Mouse (Mus musculus): Measurements from ENCODE around the gene Pacs1. TPM values are rescaled to one million over a fixed set of nuclear protein-coding genes. Genes with fewer than 3 reads are reported as not detected.

Pacs1 gene
- polyA plus RNA-seq, 1 experiment from 2014 or later = 32.0 TPM

DNA sequence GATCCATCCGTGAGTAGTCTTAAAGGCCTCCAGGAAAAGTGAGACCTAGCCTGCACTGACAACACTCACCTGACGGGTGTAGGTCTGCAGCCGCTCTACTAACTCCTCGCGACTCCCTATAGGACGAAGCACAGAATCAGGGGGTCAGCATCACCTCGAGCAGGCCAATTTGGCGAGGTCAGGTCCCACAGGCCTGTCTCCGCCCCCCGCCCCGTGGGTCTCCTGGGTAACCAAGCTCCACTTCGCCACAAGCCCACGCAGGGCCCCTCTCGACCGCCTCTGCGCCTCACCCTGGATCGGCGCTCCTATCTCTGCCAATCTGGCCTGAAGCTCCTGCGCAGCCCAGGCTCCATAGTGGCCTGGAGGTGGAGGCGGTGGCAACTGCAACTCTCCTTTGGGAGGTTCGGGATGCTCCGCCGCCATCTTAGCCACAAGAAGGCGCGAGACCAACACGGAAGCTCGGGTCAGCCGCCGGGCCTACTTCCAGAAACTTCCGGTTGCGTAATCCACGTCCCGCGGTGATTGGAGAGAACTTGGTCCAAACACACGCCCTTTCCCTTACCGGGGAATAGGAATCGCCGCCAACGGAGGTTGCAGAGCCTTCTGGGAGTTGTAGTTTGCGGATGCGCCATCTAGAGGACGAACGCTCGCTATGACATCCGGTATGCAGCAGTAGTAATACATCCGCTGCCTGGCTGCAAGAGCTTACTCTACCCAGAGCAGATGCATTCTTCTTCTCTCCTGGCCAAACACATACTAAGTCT lies 22.2 kb upstream of the Pacs1 start, which contains the start of gene Sf3b2:
Sf3b2 (minus strand) TSS at position 484 of the 764 bp plus-strand sequence.
- peak within 1 kb of the TSS; percentile 86 for H3K27ac ChIP-seq
- no peaks in the 10 kb centered on the region for H3K27me3 ChIP-seq
- WGBS = under 1% methylated on average over 46 of the region's 46 CpGs
- H3K9me3 ChIP-seq = no peaks in the 10 kb centered on the region
- H3K4me3 ChIP-seq (replicated peaks) = peak within 1 kb of the TSS; percentile 94
- H3K36me3 ChIP-seq = peaks cover 28% of the 10 kb centered on the region
- peak within 1 kb of the TSS; percentile 95 for H3K4me2 ChIP-seq (replicated peaks)
- peak within 1 kb of the TSS; percentile 88 for H3K9ac ChIP-seq (replicated peaks)
- peaks cover 53% of the 10 kb centered on the region for H3K4me1 ChIP-seq (replicated peaks)
- ATAC-seq = peak; percentile 94

DNA sequence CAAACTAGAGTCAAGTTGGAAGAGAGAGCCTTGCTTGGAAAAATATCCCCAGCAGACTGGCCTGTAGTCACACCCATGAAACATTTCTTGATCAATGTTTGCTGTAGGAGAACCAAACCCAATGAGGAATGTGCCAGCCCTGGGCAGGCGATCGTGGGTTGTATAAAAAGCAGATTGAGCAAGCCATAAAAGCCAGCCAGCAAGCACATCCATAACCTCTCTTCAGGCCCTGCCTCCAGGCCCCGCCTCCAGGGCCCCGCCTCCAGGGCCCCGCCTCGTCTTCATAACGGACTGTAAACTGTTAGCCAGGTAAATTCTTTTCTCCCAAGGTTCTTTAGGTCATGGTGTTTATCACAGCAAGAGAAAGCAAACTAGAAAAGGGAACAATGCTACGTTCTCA lies 5.5 kb upstream of the Pacs1 start:
- no peak for ATAC-seq
- Histone ChIP-seq H3K4me1 (replicated peaks) (peaks cover 6% of the 10 kb centered on the region), H3K9ac (replicated peaks) (no peak overlapping the region), H3K27ac (no peak overlapping the region), H3K9me3 (no peaks in the 10 kb centered on the region), H3K36me3 (peaks cover 85% of the 10 kb centered on the region), H3K27me3 (no peaks in the 10 kb centered on the region), H3K4me3 (replicated peaks) (no peak overlapping the region), H3K4me2 (replicated peaks) (no peak overlapping the region)
- 95% methylated on average over 8 of the region's 8 CpGs for WGBS

DNA sequence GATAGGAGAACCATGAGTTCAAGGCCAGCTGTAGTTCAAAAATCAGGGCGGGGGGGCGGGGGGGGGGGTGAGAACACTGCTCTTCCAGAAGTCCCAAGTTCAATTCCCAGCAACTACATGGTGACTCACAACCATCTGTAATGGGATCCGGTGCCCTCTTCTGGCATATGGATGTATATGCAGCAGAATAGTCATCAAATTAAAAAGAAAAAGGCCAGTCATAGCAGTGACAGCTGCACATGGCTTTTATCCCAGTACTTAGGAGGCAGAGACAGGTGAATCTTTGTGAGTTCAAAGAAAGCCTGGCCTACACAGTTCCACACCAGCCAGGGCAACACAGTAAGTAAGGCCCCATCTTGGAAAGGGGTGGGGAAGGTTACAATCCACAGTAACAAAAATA lies 4.2 kb upstream of the Pacs1 start:
- WGBS = 85% methylated on average over 3 of the region's 3 CpGs
- H3K4me1 ChIP-seq (replicated peaks) = peaks cover 8% of the 10 kb centered on the region
- no peak overlapping the region for H3K27ac ChIP-seq
- H3K27me3 ChIP-seq = no peaks in the 10 kb centered on the region
- peaks cover 74% of the 10 kb centered on the region for H3K36me3 ChIP-seq
- H3K4me2 ChIP-seq (replicated peaks) = no peak overlapping the region
- no peak for ATAC-seq
- H3K4me3 ChIP-seq (replicated peaks) = no peak overlapping the region
- H3K9ac ChIP-seq (replicated peaks) = no peak overlapping the region
- H3K9me3 ChIP-seq = no peaks in the 10 kb centered on the region

DNA sequence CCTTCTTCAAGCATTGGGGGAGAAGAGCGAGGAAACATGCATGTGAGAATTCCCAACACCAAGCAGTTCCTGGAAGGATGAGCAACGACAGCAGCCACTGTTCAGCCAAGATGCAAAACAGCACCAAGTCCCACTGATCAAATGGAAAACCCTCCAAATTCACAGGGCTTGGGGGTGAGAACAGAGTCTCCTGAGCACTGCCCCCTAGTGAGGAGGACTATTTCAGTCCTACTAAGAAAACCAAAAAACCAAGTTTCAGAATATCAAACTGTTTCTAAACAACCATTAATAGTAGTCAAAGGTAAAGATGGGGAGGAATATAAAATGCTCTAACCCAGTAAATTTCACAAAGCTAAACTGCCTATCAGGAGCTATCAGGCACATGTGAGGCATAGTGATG lies 3.6 kb upstream of the Pacs1 start:
- Histone ChIP-seq H3K27me3 (no peaks in the 10 kb centered on the region), H3K4me1 (replicated peaks) (peaks cover 14% of the 10 kb centered on the region), H3K27ac (no peak overlapping the region), H3K4me3 (replicated peaks) (no peak overlapping the region), H3K9me3 (no peaks in the 10 kb centered on the region), H3K9ac (replicated peaks) (no peak overlapping the region), H3K4me2 (replicated peaks) (no peak overlapping the region), H3K36me3 (peaks cover 67% of the 10 kb centered on the region)
- no peak for ATAC-seq
- WGBS = 96% methylated on average over 2 of the region's 2 CpGs

DNA sequence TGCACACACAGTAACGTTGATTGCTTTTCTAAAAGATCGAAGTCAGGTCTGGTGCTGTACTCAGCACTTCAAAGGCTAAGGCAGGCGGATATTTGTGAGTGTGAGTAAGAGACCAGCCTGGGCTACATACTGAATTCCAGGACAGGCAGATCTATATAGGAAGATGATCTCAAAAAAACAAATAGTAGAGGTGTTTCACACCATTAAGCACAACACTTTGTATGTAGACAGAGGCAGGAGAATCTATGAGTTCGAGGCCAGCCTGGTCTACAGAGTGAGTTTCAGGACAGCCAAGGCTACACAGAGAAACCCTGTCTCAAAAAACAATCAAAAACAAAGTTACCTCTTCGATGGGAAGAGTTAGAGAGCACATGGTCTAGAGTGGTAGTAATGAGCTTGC lies 2.8 kb upstream of the Pacs1 start:
- Histone ChIP-seq H3K36me3 (peaks cover 60% of the 10 kb centered on the region), H3K4me3 (replicated peaks) (no peak overlapping the region), H3K27ac (no peak overlapping the region), H3K9me3 (no peaks in the 10 kb centered on the region), H3K9ac (replicated peaks) (no peak overlapping the region), H3K4me2 (replicated peaks) (no peak overlapping the region), H3K4me1 (replicated peaks) (peaks cover 21% of the 10 kb centered on the region), H3K27me3 (no peaks in the 10 kb centered on the region)
- no peak for ATAC-seq
- WGBS = 92% methylated on average over 5 of the region's 5 CpGs

DNA sequence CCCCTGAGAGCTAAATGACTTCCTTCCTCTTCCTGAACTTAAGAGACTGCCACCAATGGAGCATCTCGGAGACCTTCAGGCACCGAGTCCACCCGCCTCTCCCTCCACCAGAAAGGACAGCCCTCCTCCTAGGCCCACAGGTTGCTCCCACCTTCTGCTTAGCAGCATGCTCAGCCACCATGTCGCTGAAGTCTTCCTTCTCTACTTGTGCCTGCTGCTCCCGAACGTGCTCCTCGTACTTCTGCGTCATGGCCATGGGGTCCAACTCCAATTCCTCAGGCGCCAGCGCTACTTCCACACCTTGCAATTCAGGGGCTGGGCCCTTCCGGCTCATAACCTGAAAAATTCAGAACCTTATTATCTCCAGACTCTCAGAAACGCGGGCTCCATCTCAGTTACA lies 1.7 kb upstream of the Pacs1 start:
- ATAC-seq = no peak
- WGBS = 90% methylated on average over 13 of the region's 13 CpGs
- H3K27me3 ChIP-seq = no peaks in the 10 kb centered on the region
- H3K4me1 ChIP-seq (replicated peaks) = peaks cover 30% of the 10 kb centered on the region
- no peak overlapping the region for H3K4me2 ChIP-seq (replicated peaks)
- no peak overlapping the region; the same call in 1 of the 2 replicates for H3K27ac ChIP-seq
- H3K36me3 ChIP-seq = peaks cover 54% of the 10 kb centered on the region
- no peak overlapping the region for H3K4me3 ChIP-seq (replicated peaks)
- H3K9ac ChIP-seq (replicated peaks) = no peak overlapping the region
- H3K9me3 ChIP-seq = no peaks in the 10 kb centered on the region

DNA sequence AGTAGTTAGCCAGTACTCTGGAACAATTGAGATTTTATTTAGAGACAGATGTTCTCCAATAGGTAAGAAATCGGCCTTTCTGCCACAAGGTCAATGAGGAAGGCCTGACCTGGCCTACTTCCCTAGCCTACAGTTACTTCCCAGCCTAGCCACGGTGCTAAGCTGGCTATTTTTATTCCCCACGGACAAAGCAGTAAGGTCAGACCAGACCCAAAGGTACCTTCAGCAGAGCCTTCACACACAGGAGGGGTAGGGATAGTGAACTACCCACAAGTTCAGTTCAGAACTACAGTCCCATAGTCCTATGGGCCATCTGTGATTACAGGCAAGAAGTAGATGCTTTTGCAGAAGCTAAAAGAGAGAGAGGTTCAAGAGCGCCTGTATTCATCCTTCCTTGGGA lies 997 bp upstream of the Pacs1 start:
- H3K27ac ChIP-seq = peak overlapping the region; percentile 91; the same call in 1 of the 2 replicates
- peak overlapping the region; percentile 94; the same call in 1 of the 2 replicates for H3K4me2 ChIP-seq (replicated peaks)
- no peak overlapping the region for H3K9ac ChIP-seq (replicated peaks)
- no peak for ATAC-seq
- peaks cover 47% of the 10 kb centered on the region for H3K36me3 ChIP-seq
- 78% methylated on average over 4 of the region's 4 CpGs for WGBS
- H3K4me3 ChIP-seq (replicated peaks) = no peak overlapping the region
- H3K9me3 ChIP-seq = no peaks in the 10 kb centered on the region
- no peaks in the 10 kb centered on the region for H3K27me3 ChIP-seq
- H3K4me1 ChIP-seq (replicated peaks) = peaks cover 30% of the 10 kb centered on the region

DNA sequence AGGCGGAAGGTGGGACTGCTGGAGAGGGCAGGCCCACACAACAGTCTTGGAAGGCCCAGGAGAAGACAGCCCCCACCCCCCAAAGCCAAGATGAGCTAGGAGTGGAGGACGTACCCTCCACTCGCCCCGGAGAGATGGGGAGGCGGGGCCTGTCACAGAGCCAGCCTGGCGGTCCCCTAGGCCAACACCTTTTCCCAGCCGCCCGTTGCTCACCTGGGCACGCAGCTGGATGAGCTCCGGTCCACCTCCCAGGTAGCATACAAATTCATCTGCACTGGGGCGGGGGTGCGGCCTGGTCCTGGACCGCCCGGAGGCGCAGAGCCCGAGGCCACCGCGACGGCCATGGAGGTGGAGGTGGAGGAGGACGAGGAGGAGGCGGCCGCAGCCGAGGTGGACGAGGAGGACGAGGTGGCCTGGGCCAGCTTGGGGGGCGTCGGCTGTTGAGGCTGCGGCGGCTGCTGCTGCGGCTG lies 558 bp downstream of the Pacs1 start:
- Histone ChIP-seq H3K36me3 (peaks cover 32% of the 10 kb centered on the region), H3K9ac (replicated peaks) (peak overlapping the region; percentile 96), H3K27ac (peak overlapping the region; percentile 91), H3K4me1 (replicated peaks) (peaks cover 34% of the 10 kb centered on the region), H3K9me3 (no peaks in the 10 kb centered on the region), H3K4me2 (replicated peaks) (peak overlapping the region; percentile 94), H3K4me3 (replicated peaks) (peak overlapping the region; percentile 95), H3K27me3 (no peaks in the 10 kb centered on the region)
- peak; percentile 73 for ATAC-seq
- under 1% methylated on average over 29 of the region's 30 CpGs for WGBS

DNA sequence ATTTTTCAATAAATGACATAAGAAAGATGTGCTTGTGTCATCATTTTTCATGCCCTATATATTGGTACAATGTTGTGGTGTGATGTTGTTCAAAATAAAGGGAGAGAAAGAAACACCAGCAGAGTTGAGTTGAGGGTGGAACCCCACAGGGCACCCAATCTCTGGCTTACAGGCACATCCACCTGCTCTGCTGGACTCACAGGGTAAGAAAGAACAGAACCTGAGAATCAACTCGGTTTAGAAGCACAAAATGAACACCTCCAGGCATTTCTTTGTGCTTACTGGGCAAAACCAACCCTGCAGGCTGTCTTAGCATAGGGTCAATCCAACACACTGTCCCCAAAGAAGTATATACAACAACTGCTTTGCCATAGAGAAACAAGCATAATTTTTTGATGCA lies 1.5 kb downstream of the Pacs1 start:
- H3K4me2 ChIP-seq (replicated peaks) = peak overlapping the region; percentile 94
- H3K9ac ChIP-seq (replicated peaks) = peak overlapping the region; percentile 96
- no peaks in the 10 kb centered on the region for H3K27me3 ChIP-seq
- H3K9me3 ChIP-seq = no peaks in the 10 kb centered on the region
- no peak overlapping the region for H3K27ac ChIP-seq
- 48% methylated on average over 1 of the region's 1 CpGs for WGBS
- peak overlapping the region; percentile 95 for H3K4me3 ChIP-seq (replicated peaks)
- no peak for ATAC-seq
- H3K36me3 ChIP-seq = peaks cover 25% of the 10 kb centered on the region
- H3K4me1 ChIP-seq (replicated peaks) = peaks cover 34% of the 10 kb centered on the region

DNA sequence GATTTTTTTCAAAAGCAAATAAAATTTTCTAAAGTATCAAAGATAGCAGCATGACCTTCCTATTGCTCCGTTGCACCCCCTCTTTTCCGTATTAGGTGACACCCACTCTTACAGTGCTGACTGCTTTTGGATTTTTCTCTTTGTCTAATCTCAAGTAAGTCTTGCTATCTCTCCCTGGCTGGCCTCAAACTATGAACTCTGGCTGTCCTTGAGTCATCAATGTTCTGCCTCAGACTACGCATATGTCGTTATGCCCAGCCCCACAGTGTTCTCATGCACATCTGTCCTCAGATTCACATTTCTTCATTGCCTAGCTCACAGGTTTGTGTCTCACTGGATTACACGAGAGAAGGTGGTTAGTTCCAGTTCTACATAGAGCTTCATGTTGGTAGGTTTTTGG lies 3.5 kb downstream of the Pacs1 start:
- Histone ChIP-seq H3K9ac (replicated peaks) (no peak overlapping the region), H3K27me3 (no peaks in the 10 kb centered on the region), H3K36me3 (peaks cover 6% of the 10 kb centered on the region), H3K4me2 (replicated peaks) (no peak overlapping the region), H3K9me3 (no peaks in the 10 kb centered on the region), H3K4me3 (replicated peaks) (no peak overlapping the region), H3K27ac (no peak overlapping the region), H3K4me1 (replicated peaks) (peaks cover 34% of the 10 kb centered on the region)
- ATAC-seq = no peak
- 88% methylated on average over 5 of the region's 5 CpGs for WGBS

DNA sequence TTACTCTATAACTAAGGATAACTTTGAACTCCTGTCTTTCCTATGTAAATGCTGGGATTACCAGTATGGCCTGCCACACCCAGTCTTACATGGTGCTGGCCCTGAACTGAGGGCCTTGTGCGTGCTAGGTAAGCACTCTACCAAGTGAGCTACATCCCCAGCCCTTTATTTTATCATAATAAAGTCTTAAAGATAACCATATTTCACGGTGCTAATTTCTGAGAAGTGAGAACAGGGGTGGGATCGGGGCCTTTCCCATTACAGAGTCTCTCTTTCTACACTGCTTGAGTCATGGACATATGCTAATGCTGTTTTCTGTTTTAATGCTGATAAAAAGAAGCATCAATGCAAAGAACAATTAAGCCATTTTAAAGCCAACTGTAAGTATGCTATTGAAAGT lies 4.0 kb downstream of the Pacs1 start:
- peaks cover 33% of the 10 kb centered on the region for H3K4me1 ChIP-seq (replicated peaks)
- no peak for ATAC-seq

DNA sequence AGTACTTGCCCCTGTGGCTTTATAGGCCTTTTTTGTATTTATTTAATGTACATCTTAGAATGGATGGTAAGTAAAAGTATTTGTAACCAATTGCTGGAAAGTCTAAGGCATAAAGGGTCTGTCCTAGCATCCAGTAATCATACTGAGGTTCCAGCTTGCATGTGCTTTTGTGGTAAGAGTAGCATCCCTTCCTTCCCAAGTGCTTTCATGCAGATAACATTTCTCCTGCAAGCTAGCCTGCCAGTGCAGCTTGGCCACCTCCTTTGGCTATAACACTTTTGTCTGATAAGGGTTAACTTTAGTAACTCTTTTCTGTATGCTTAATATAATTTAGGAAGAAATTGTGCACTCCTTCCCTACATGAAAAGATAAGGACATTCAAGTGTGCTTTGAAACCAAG lies 4.9 kb downstream of the Pacs1 start:
- no peak overlapping the region for H3K4me3 ChIP-seq (replicated peaks)
- ATAC-seq = no peak
- H3K4me2 ChIP-seq (replicated peaks) = no peak overlapping the region
- H3K36me3 ChIP-seq = no peaks in the 10 kb centered on the region
- no peaks in the 10 kb centered on the region for H3K27me3 ChIP-seq
- H3K9me3 ChIP-seq = no peaks in the 10 kb centered on the region
- no peak overlapping the region for H3K27ac ChIP-seq
- no peak overlapping the region for H3K9ac ChIP-seq (replicated peaks)
- peaks cover 29% of the 10 kb centered on the region for H3K4me1 ChIP-seq (replicated peaks)

More for the DNA sequence above, 4.0 kb downstream of the Pacs1 start:
- Histone ChIP-seq H3K36me3 (peaks cover 1% of the 10 kb centered on the region), H3K4me2 (replicated peaks) (no peak overlapping the region), H3K9ac (replicated peaks) (no peak overlapping the region), H3K27me3 (no peaks in the 10 kb centered on the region), H3K27ac (no peak overlapping the region), H3K4me3 (replicated peaks) (no peak overlapping the region), H3K9me3 (no peaks in the 10 kb centered on the region)
- WGBS = 90% methylated on average over 3 of the region's 3 CpGs

DNA sequence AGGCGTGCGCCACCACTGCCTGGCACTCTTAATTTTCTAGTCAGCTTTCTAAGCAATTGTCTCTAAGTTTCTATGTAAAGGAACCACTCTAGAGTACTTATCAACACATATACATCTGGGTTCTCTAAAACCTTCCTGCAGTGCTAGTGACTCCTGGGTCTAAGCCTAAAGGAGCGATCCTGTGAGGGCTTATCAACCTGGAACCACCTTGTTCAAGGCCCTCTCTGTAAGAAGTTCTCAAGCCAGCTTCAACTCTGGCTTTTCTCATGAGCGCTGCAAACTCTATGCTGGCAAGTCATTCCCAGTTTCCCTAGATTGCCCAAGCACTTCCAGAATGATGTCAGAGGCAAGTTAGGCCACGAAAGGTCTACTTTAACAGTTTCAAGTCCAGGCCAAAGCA lies 5.9 kb downstream of the Pacs1 start:
- Histone ChIP-seq H3K27me3 (no peaks in the 10 kb centered on the region), H3K27ac (no peak overlapping the region), H3K9ac (replicated peaks) (no peak overlapping the region), H3K9me3 (no peaks in the 10 kb centered on the region), H3K4me2 (replicated peaks) (no peak overlapping the region), H3K36me3 (no peaks in the 10 kb centered on the region), H3K4me3 (replicated peaks) (no peak overlapping the region), H3K4me1 (replicated peaks) (peaks cover 26% of the 10 kb centered on the region)
- no peak for ATAC-seq
- 96% methylated on average over 5 of the region's 5 CpGs for WGBS
